Mouse (Mus musculus) embryo, embryonic 10 days (tissue): ENCODE data around the gene Nfix.

Experiments
- DNase-seq: peaks from one replicate; pipeline ENCODE4 v3.0.0-alpha.2; 2015; ENCODE audit warnings: low spot score

Gene Nfix

DNA sequence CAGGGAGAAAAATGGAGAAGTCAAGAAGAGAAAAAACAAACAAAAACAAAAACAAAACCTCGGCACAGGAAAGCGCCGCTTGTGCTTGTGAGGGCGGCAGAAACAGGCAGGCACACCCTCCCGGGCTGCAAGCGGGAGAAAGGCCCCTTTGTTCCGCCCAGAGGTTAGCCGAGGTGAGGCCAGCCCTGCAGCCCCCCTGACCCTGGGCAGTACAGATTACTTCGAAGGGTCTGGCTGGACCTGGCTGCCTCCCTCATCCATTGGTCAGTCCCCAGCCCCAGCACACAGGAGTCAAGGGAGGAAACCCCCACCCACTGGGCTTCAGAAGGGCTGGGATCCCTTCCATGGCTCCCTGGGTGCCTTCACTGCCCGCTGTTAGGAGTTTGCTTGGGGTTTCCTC lies 61.9 kb downstream of the Nfix start:
- DNase-seq: peak; percentile 44

DNA sequence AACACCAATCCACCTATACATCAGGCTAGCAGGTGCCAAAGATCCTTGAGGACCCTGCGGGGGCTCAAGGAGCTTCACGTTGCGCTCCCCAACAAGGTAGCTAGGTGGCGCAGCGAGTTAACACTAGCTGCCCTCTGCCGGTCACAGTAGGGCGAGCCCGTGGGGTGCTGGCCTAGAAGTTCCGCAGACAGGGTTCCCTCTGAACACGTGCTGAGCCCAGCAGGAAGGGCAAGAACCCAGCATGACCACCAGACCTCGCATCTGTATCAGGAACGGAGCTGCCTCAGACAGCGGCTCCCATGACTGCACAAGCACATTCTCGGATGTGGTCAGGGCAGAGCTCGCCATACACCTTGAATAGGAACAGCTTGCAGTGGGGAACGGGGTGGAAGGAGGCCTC lies 62.5 kb downstream of the Nfix start:
- DNase-seq: peak; percentile 93

DNA sequence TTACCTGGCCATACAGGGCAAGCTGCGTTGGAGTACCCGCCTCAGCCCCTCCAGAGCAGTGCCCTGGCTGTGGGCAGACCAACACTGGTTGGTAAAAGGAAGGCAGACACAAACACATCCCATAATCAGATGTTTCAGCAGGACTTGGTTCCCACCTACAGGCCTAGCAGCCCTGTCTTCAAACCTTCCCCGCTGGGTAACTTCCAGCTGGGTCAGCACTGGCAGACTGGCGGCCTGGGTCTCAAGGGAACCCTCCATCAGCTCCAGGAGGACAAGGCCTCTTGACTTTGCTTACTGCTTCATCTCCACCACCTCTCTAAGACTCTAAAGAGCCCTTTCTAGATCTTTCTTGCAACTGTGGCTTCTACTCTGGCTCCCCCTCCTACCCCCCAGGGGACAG lies 63.6 kb downstream of the Nfix start:
- DNase-seq: no peak

GRCm38 (mm10) chr8:84735597-84735996 lies 64.5 kb downstream of the Nfix start:
- DNase-seq: no peak

- no peak for DNase-seq
Observed at GRCm38 (mm10) chr8:84734680-84735079, 65.5 kb downstream of the Nfix start.

- DNase-seq: no peak
Observed at GRCm38 (mm10) chr8:84733959-84734358, 66.2 kb downstream of the Nfix start.

- DNase-seq: no peak
Observed at GRCm38 (mm10) chr8:84732996-84733395, 67.1 kb downstream of the Nfix start.

DNA sequence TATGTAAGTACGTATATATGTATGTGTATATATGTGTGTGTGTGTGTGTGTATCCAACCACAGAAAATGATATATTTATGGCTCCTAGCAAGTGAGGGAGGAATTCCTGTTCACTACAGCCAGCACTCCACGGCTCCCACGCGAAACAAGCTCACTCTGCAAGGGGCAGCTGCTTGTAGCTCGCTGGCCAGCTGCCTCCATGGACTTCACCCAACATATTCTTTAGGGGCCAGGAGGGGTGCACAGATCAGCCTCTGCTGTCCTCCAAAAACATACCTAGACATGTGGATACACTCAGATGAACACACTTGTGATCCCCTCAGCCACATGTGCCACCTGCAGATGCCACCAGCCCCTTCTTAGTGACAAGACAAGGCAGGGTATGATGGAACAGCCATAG lies 67.6 kb downstream of the Nfix start:
- no peak for DNase-seq

DNA sequence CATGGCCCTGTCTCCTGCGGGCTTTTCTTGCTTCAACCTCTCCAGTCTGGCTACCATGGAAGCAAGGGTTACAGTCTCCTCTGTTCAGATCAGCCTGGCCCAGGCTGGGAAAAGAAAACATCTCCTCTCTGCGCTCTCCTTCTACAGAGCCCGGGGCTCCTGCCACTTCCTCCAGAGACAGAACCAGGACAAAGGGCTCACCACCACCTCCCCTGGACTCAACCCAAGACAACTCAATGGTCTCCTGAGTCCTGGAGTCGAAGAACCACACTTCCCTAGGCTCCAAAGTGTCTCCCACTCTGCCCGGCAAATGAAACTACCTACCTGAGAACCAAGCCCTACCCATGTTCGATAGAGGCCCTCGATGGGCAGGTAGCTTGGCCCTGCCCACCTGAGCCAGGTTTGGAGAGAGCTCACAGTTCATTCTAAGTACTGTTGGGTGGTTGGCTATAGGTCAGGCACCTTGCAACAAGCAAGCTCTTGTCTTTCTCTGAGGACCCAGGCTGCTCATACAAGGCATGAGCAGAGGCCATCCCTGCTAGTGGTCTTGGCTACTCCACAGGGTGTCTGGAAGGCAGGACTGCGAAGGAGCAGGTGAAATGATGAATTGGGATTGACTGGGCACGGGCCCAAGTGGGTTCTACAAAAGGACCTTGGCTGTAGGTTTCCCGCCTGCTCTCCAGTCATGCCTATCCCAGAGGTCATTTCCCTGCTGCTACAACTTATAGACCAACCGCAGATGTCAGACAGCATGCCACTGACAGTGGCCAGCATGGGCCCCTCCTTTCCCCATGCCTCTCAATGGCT lies 68.6 kb downstream of the Nfix start:
- DNase-seq: no peak

DNA sequence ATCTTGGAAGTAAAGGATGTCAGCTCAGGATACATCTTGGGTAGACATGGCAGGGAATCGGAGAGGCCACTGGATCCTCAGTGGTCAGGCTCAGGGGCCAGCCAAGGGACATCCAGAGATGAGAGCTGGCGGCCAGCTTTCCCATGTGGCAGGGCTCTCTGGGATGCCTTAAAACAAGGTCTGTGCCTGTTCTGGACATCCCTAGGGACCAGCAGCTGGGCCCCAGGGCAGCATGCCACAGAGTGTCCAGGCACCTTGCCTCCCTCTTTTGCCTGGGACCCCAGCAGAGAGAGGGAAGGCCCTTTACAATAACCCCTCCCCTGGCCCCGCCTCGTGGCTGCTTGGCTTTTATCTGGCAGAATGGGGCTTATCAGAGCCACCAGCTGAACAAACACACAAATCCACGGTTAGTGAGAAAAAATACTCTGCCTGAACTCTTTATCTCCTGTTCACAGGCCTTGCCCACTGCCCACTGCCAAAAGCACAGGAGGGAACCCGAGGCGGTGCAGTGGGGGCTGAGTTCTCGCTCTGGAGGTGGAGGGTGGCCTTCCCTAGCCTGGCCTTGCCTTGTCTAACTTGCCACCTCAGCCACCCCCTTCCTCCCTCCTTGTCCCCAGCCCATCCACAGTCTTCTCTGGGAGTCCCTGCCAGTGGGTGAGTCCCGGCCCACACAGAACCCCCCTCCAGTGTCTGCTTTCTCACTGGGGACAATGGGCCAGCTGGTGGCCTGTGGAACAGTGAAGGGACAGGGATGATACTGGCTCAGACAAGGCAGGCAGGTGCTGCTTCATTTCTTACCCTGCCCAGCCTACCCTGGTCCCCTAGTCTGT lies 69.4 kb downstream of the Nfix start:
- no peak for DNase-seq

GRCm38 (mm10) chr8:84729921-84730362 lies 70.2 kb downstream of the Nfix start:
- no peak for DNase-seq

DNA sequence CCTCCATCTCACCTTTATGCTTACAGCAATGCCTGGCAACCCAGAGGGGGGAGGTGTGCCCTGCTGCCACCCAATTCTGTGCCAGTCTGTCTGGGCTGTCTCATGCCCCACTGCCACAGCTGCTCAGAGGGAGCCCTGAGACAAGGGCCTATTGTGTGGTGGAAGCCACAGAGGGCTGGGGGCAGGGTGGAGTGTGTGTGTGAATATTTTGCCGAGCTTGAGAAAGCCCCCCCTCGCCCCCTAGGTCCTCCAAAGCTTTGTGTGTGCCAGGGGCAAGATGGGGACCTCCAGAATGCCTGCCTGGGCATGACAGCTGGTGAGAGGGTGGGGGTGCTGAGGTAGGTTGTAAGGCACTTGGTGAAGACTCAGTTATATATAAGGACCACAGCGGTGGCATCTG lies 71.7 kb downstream of the Nfix start:
- no peak for DNase-seq

- DNase-seq: no peak
Observed at GRCm38 (mm10) chr8:84725941-84726259, 74.2 kb downstream of the Nfix start.

DNA sequence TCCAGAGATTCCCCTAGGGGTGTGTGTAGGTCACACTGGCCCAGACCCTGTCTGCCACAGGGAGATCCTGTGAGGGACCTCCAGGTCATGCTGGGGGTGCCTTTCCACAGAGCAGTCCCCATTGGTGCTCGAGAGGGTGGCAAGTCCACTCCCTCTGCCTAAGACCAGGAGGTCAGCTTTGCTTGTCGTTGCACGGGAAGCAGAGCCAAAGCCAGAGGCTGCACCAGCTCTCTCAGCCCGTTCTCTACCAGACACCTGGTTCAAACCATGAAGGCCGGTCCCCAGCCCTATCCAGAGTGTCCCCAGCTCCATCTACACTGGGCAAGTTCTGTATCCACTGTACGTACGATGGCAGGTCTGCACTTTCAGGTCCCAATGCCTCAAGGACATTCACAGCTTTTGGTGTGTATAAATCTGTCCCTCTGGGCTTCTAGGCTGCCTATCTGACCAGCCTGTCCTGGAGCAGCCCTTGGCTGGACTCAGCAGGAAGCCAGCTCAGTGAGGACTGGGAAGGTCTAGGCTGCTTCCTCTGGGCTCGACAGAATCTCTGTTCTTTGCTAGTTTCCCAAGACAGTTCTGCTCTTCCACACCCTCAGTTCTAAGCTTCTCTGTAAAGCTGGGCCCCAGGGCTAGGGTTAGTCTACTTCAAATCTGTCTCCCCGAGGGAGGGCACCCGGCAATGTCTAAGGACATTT lies 74.8 kb downstream of the Nfix start:
- no peak for DNase-seq

- DNase-seq: no peak
Observed at GRCm38 (mm10) chr8:84724683-84725082, 75.5 kb downstream of the Nfix start.

DNA sequence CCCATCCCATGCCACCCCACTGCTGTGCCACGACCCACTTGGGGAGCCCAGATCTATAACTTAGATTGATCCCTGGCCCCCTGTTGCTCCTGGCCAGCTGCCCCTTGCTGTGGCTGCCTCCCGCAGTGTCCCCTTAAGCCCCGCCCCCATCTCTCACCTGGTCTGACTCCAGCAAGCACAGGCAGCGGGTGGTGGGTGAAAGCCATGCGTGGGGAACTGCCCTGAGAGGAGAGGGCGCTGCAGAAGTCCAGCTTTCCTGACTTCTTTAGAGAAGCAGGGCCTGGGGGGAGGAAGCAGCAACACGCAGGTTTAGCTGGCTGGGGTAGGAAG lies 76.6 kb downstream of the Nfix start:
- DNase-seq: no peak

DNA sequence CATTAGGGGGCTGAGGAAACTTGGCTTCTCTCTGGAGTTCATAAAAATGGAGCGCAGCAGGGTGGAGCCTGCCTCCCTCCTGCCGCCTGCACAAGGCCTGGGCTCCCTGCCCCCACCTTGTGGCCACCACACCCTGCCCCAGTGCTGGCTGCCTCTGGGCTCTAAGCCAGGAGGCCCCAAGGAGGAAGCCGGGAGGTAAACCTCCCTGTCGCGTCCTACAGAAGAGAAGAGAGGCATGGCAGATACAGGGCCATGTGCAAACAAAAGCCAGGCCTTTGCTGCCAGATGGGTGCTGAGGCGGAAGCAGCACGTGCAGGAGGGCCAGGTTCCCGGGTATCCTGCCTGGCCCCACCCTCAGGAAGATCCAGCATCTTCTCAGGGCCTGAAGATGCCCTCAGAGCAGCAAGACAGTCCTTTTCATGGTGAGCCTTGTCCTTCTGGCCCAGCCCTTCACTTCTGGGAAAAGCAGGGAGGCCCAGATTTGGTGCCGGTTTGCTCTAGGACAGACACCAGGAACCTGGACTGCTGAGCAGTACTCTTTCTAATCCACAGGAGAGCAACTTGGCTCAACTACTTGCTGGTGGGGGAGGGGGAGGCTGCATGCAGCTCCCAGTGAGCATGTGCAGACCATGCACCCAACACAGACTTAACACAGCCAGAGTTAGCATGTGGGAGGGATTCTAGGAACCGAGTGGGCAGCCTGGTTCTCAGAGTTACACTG lies 77.1 kb downstream of the Nfix start, which contains the start of gene G430095P16Rik:
Gene G430095P16Rik (plus strand): TSS at position 158 of the 721 bp plus-strand sequence.
- DNase-seq: peak; percentile 49

DNA sequence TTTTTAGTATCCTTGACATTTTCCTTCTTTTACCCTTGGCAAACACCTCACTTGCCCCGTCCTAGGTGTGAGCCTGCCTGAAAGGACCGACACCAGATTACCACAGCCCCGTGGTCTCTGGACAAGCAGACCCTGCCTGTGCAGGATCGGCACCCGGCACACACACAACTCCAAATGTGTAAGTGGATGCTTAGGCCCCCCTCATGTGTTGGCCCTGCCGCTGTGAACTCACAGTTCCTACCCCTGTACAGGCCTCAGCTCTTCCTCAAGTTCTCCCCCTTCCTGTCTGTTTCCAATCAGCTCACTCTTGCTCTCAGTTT lies 77.7 kb downstream of the Nfix start:
- no peak for DNase-seq

DNA sequence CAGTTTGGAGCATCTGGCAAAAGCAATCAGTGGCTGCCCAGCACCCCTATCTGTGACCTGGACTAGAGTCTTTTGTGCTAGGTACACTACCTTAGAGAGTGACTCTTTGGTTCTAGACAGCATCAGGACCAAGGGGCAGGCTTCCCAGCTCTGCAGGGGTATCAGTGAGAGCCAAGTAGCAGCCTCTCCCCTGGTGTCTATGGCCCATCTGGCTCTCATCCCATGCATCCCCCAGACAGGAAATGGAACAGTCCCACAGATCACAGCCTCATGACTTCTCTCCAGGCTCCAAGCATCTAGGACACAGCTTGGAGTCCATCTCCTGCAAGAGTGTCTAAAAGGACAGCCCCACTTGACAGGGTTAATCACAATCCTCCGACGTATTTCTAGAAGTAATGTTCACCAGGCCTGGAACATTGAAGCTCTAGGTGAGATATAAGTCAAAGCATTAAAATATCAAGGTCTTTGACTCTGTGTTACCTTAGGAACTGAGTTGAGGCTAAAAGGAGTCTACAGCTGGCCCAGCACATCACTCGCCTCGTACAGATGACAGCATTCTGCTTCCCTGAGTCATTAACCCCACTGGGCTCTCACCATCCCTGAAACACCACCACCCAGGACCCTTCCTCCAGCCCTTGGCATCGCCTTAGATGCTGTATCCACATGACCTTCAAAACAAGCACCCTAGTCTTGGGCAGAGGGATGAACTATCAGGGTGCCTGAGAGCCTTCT lies 81.0 kb downstream of the Nfix start:
- DNase-seq: no peak

- no peak for DNase-seq
Observed at GRCm38 (mm10) chr8:84718476-84718875, 81.7 kb downstream of the Nfix start.

DNA sequence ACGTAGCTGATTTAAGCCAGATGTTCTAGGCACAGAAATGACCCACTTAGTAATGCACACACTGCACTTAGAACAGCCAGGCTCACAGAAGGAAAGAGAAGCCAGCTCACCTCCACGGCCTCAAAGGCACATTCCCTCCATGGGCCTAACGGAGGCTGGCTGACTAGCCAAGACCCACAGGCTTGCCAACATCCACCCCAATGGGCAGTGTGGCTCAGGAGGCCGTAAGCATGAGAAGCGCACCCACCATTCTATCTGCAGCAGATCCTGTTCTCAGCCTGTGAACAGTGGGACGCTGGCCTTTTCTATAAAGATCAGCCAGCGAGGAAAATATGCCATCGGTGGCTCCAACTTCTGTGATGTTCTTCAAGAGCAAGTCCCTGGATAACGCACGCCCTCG lies 83.4 kb downstream of the Nfix start:
- DNase-seq: no peak
